Mouse (Mus musculus): ENCODE measurements around the gene Rab8b.

GRCm38 (mm10) chr9:66922076-66922475, 2.6 kb upstream of the Rab8b start:
- TF ChIP-seq CTCF (IDR thresholded peaks at IDR 0.05; ENCODE audit: low read depth, low read length) (no peak), TAL1 (conservative IDR thresholded peaks at IDR 0.05; ENCODE audit: low read depth, low read length) (no peak), GATA2 (IDR thresholded peaks at IDR 0.05; ENCODE audit: borderline replicate concordance, low read depth, low read length) (no peak), GATA1 (IDR thresholded peaks at IDR 0.05; ENCODE audit: borderline replicate concordance, low read length) (no peak), POLR2AphosphoS5 (IDR thresholded peaks at IDR 0.05; ENCODE audit: insufficient replicate concordance, low read depth, low read length) (no peak)

Data from G1E (cell line).